Mouse (Mus musculus) kidney, adult 2 months (tissue): ENCODE results near the gene Sphk1.

Source experiments
- CTCF ChIP-seq: fragments of 200-500 bp; conservative IDR thresholded peaks from 2 replicates; pipeline ENCODE4 v1.5.1; 2011; ENCODE audit warnings: low read depth, mild to moderate bottlenecking, control low read depth, low read length, moderate library complexity, mixed read lengths; ENCODE audit not compliant: insufficient read depth, insufficient read length
- POLR2A ChIP-seq: fragments of 200-500 bp; IDR thresholded peaks from one replicate; pipeline ENCODE4 v1.6.1; 2011; ENCODE audit warnings: low read depth, low read length, control low read depth

- TF ChIP-seq CTCF (no peak), POLR2A (no peak)
Observed at GRCm38 (mm10) chr11:116480975-116481374, 49.8 kb upstream of the Sphk1 start.
